Mouse (Mus musculus) erythroblast, embryonic 14.5 days (primary cell): ENCODE measurements around the gene Il18. TPM values are rescaled to one million over a fixed set of nuclear protein-coding genes. Genes with fewer than 3 reads are reported as not detected.

Source experiments
- H3K27me3 ChIP-seq: 2 replicates; pipeline ENCODE4 v1.6.1; 2012; ENCODE audit warnings: inconsistent platforms; ENCODE audit not compliant: control insufficient read depth
- H3K36me3 ChIP-seq: 2 replicates; pipeline ENCODE4 v1.6.1; 2012; ENCODE audit warnings: mild to moderate bottlenecking, inconsistent platforms; ENCODE audit not compliant: control insufficient read depth
- H3K4me1 ChIP-seq: 2 replicates; pipeline ENCODE4 v1.6.1; 2012; ENCODE audit warnings: inconsistent platforms; ENCODE audit not compliant: control insufficient read depth
- H3K4me3 ChIP-seq: replicated peaks from 2 replicates; pipeline ENCODE3; 2012; ENCODE audit warnings: moderate library complexity, mild to moderate bottlenecking, inconsistent platforms
- H3K9me3 ChIP-seq: 2 replicates; pipeline ENCODE4 v1.6.1; 2012; ENCODE audit warnings: low read length, inconsistent platforms, mixed read lengths; ENCODE audit not compliant: control insufficient read depth
- GATA1 ChIP-seq: IDR thresholded peaks from 2 replicates; pipeline ENCODE4 v1.6.1; 2012; ENCODE audit warnings: low read length, inconsistent platforms, mixed read lengths
- TAL1 ChIP-seq: IDR thresholded peaks from 3 replicates; pipeline ENCODE4 v1.6.1; 2012; ENCODE audit warnings: low read length, inconsistent platforms, mixed read lengths
- polyA plus RNA-seq: library from polyadenylated mRNA; stranded (reverse); fragments of >175 nt; gene quantifications from 2 replicates; pipeline ENCODE4 v1.2.3, GENCODE M21; 2012

The Il18 gene
- polyA plus RNA-seq, 1 experiment: not detected

DNA sequence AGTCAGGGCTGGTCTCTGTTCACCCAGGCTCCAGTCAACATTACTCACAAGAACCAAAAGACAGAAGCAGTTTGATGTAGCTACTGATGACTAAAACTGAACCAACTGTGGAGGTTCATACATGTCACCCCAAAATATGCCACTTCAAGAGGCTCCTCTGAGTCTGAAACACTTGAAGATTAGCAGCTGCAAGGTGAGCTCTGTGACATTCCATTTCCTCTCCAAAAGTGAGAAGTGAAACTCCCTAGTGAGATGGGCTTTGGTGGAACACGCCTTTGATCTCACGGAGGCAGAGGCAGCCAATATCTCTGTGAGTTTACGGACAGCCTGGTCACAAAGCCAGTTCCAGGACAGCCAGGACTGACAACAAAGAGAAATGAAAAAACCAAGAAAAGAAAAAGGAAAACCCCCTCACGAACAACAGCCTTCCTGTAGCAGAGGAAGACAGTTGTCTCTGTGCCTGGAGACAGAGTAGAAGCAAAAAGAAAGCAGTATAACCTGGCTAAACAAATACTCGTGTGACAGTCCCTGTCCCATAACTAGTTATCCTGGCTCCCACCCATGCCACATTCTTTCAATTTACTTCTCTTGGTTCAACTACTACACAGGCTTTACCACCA lies 6.7 kb upstream of the Il18 start:
- H3K9me3 ChIP-seq: no peaks in the 10 kb centered on the region
- no peak overlapping the region for H3K4me3 ChIP-seq

DNA sequence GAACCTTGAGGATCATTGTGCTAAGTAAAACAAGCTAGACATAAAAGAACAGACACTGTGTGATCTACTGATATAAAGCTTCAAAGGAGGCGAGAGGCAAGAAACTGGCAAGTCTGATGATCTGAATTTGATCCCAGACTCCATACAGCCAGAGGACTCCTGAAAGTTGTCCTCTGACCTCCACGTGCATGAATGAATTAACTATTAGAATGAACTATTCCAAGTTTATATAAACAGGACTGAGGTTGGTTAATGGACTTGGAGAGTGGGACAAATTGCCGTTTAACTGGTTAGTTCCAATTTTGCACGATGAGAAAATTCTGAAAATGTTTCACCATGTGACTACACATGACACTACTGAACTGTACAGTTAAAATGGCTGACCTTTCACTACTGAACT lies 5.7 kb upstream of the Il18 start:
- Histone ChIP-seq H3K9me3 (no peaks in the 10 kb centered on the region), H3K27me3 (no peaks in the 10 kb centered on the region), H3K36me3 (no peaks in the 10 kb centered on the region), H3K4me3 (no peak overlapping the region), H3K4me1 (no peaks in the 10 kb centered on the region)
- no peak for TF ChIP-seq GATA1
- no peak for TF ChIP-seq TAL1

More for the DNA sequence above, 6.7 kb upstream of the Il18 start:
- no peaks in the 10 kb centered on the region for H3K36me3 ChIP-seq
- no peaks in the 10 kb centered on the region for H3K4me1 ChIP-seq
- no peaks in the 10 kb centered on the region for H3K27me3 ChIP-seq
- TF ChIP-seq TAL1: no peak
- no peak for TF ChIP-seq GATA1

DNA sequence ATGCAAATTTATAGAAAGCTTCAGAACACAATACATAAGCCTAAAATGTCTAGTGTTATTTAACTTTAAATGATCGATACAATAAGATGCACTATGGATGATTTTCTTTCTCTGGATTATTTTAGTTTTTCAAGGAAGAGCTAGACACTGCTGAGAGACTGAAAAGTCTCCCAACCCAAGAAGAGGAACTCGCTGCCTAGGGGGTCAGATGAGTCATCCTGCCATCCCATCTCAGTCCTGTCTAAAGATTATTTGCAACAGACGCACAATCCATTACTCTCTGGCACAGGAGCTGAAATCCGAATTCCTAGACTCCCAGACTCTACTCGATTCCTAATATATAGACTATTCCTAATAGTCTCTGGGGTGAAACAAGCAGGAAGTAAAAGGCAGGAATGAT lies 2.4 kb upstream of the Il18 start:
- Histone ChIP-seq H3K4me1 (no peaks in the 10 kb centered on the region), H3K27me3 (no peaks in the 10 kb centered on the region; the same call in 1 of the 2 replicates), H3K9me3 (no peaks in the 10 kb centered on the region), H3K36me3 (no peaks in the 10 kb centered on the region), H3K4me3 (no peak overlapping the region)
- no peak for TF ChIP-seq GATA1
- TF ChIP-seq TAL1: no peak

DNA sequence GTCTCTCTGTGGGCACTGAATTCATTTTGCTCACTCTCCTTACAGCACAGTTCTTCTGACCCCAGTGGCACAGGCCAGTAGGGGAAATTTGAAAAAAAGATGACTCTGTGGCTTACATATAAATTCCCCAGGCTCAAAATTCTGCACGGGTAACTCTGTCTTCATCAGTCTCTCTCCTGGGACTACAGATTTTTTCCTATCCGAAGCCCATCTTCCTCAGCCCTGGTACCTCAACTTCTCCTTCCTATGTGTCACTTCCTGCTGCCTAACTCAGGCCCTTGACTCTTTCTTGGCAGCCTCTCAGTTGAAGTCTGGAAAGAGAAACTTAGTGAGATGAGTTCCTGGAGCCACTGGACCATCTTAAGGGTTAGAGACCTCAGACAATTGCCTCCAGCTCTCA lies 1.1 kb upstream of the Il18 start:
- H3K4me3 ChIP-seq: no peak overlapping the region
- no peaks in the 10 kb centered on the region for H3K9me3 ChIP-seq
- TF ChIP-seq GATA1: no peak
- no peak for TF ChIP-seq TAL1
- no peaks in the 10 kb centered on the region; the same call in 1 of the 2 replicates for H3K27me3 ChIP-seq
- H3K4me1 ChIP-seq: no peaks in the 10 kb centered on the region
- no peaks in the 10 kb centered on the region for H3K36me3 ChIP-seq

DNA sequence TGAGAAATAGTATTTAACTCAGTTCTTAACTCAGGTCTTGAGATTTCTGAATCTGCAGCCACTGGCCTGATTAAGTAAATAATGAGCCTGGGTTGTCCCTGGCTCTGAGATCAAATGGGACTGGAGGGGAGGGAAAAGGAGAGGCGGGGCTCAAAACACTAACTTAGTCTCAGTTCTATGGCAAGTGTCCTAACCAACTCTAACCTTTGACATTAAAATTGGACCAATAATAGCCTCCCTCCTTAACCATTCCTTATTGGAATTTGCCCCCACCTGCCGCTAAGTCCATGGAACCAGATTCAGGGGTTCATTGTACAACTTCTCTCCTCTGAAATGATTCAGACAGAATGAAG lies 443 bp downstream of the Il18 start, which contains the start of gene Bco2:
Gene Bco2, minus strand, starts transcription at position 88 of the 353 bp plus-strand sequence.
- TF ChIP-seq GATA1: no peak
- no peak for TF ChIP-seq TAL1
- no peaks in the 10 kb centered on the region for H3K4me1 ChIP-seq
- no peaks in the 10 kb centered on the region; the same call in 1 of the 2 replicates for H3K27me3 ChIP-seq
- H3K4me3 ChIP-seq: no peak within 1 kb of the TSS
- no peaks in the 10 kb centered on the region for H3K36me3 ChIP-seq
- H3K9me3 ChIP-seq: no peaks in the 10 kb centered on the region

- Histone ChIP-seq H3K4me1 (no peaks in the 10 kb centered on the region), H3K4me3 (no peak within 1 kb of the TSS), H3K9me3 (peaks cover 3% of the 10 kb centered on the region; the same call in 1 of the 2 replicates), H3K27me3 (no peaks in the 10 kb centered on the region), H3K36me3 (no peaks in the 10 kb centered on the region)
- no peak for TF ChIP-seq GATA1
- TF ChIP-seq TAL1: no peak
Measured at GRCm38 (mm10) chr9:50561145-50561917, 6.7 kb downstream of the Il18 start, which contains the start of gene Tex12. Gene Tex12, minus strand, starts transcription at chr9:50561325.

- no peaks in the 10 kb centered on the region for H3K27me3 ChIP-seq
- peaks cover 3% of the 10 kb centered on the region; the same call in 1 of the 2 replicates for H3K9me3 ChIP-seq
- TF ChIP-seq GATA1 (no peak), TAL1 (no peak)
- H3K36me3 ChIP-seq: no peaks in the 10 kb centered on the region
- no peak overlapping the region for H3K4me3 ChIP-seq
- no peaks in the 10 kb centered on the region for H3K4me1 ChIP-seq
Measured at GRCm38 (mm10) chr9:50561918-50562360, 7.3 kb downstream of the Il18 start.

DNA sequence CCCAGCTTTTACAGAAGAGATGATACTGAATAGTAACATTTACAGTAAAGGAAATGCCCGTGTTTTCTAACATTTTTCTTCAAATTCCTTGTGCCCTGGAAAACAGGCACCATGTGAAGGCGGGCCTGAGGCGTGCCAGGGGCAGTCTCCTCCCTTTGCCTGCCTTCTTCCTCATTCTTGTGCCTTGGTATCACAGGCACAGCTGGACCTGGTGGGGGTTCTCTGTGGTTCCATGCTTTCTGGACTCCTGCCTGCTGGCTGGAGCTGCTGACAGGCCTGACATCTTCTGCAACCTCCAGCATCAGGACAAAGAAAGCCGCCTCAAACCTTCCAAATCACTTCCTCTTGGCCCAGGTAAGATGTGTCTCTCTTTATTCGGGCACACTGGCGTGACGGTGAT lies 10.5 kb downstream of the Il18 start:
- TF ChIP-seq TAL1: no peak
- TF ChIP-seq GATA1: no peak
- Histone ChIP-seq H3K36me3 (no peaks in the 10 kb centered on the region), H3K4me1 (no peaks in the 10 kb centered on the region), H3K4me3 (no peak overlapping the region), H3K9me3 (peaks cover 3% of the 10 kb centered on the region; the same call in 1 of the 2 replicates), H3K27me3 (no peaks in the 10 kb centered on the region)

- peaks cover 3% of the 10 kb centered on the region; the same call in 1 of the 2 replicates for H3K9me3 ChIP-seq
- H3K36me3 ChIP-seq: no peaks in the 10 kb centered on the region
- H3K27me3 ChIP-seq: no peaks in the 10 kb centered on the region
- no peak overlapping the region for H3K4me3 ChIP-seq
- TF ChIP-seq TAL1: no peak
- no peak for TF ChIP-seq GATA1
- H3K4me1 ChIP-seq: no peaks in the 10 kb centered on the region
Measured at GRCm38 (mm10) chr9:50565940-50566339, 11.3 kb downstream of the Il18 start.
